Mouse (Mus musculus): Measurements from ENCODE around the gene Tex47. TPM values are rescaled to one million over a fixed set of nuclear protein-coding genes. Genes with fewer than 3 reads are reported as not detected.
A peak's percentile ranks its signal among the peaks of the same experiment; 100 is the strongest.

The Tex47 gene
- 0.13 and 0.35 TPM in 2 replicates for polyA plus RNA-seq (2015; fragmentation: Nextera tagmentation; extraction: Ambion mirVana)

DNA sequence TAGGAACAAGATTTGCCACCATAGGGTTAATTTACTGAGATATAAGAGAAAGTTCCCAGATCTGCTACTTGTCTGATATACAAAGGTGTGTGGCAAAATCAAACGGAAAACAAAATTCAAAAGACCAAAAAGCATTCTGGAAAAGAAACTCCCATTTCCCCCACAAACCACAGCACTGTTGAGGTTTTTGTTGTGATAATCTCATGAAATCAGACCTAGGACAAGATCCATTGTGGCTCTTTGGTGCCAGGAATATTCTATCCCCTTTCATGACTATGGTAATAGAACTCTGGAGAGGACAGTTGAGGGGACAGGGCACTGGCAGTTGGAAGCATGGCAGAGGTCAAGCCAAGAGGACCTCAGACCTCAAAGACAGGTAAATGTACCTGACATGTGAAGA lies at the start of gene Tex47:
Tex47 (plus strand) TSS at position 301 of the 400 bp plus-strand sequence.
- H3K4me2 ChIP-seq = no peak within 1 kb of the TSS
- no peaks in the 10 kb centered on the region for H3K27me3 ChIP-seq
- no peaks in the 10 kb centered on the region for H3K4me1 ChIP-seq
- H3K9me3 ChIP-seq (replicated peaks) = no peaks in the 10 kb centered on the region
- H3K36me3 ChIP-seq (ENCODE audit: poor library complexity, severe bottlenecking) = no peaks in the 10 kb centered on the region
- 83% methylated on average over 1 of the region's 1 CpGs for WGBS
- H3K9ac ChIP-seq = no peak within 1 kb of the TSS
- ATAC-seq = no peak
- no peak within 1 kb of the TSS for H3K4me3 ChIP-seq
- H3K27ac ChIP-seq = no peak within 1 kb of the TSS

- Histone ChIP-seq H3K36me3 (ENCODE audit: poor library complexity, severe bottlenecking) (no peaks in the 10 kb centered on the region), H3K9ac (no peak overlapping the region)
Measured at GRCm38 (mm10) chr5:7276659-7277455, 27.1 kb upstream of the Tex47 start.

GRCm38 (mm10) chr5:7284336-7284735 lies 19.6 kb upstream of the Tex47 start:
- H3K4me3 ChIP-seq = no peak overlapping the region

More at GRCm38 (mm10) chr5:7276659-7277455, 27.1 kb upstream of the Tex47 start:
- H3K4me1 ChIP-seq = no peaks in the 10 kb centered on the region
- H3K27ac ChIP-seq = no peak overlapping the region
- H3K9me3 ChIP-seq (replicated peaks) = no peaks in the 10 kb centered on the region
- H3K4me2 ChIP-seq = no peak overlapping the region
- H3K27me3 ChIP-seq = no peaks in the 10 kb centered on the region
- ATAC-seq = no peak
- WGBS = 90% methylated on average over 7 of the region's 7 CpGs
- H3K4me3 ChIP-seq = no peak overlapping the region

GRCm38 (mm10) chr5:7302969-7303368 lies 950 bp upstream of the Tex47 start:
- no peak overlapping the region for H3K27ac ChIP-seq
- ATAC-seq = no peak
- WGBS = 52% methylated on average over 1 of the region's 1 CpGs
- H3K4me3 ChIP-seq = no peak overlapping the region
- no peak overlapping the region for H3K4me2 ChIP-seq
- no peak overlapping the region for H3K9ac ChIP-seq
- H3K36me3 ChIP-seq (ENCODE audit: poor library complexity, severe bottlenecking) = no peaks in the 10 kb centered on the region
- H3K9me3 ChIP-seq (replicated peaks) = no peaks in the 10 kb centered on the region
- no peaks in the 10 kb centered on the region for H3K4me1 ChIP-seq
- no peaks in the 10 kb centered on the region for H3K27me3 ChIP-seq

More at GRCm38 (mm10) chr5:7284336-7284735, 19.6 kb upstream of the Tex47 start:
- H3K4me2 ChIP-seq = no peak overlapping the region
- H3K4me1 ChIP-seq = no peaks in the 10 kb centered on the region
- WGBS = 97% methylated on average over 1 of the region's 1 CpGs
- H3K27me3 ChIP-seq = no peaks in the 10 kb centered on the region
- no peak overlapping the region for H3K9ac ChIP-seq
- H3K36me3 ChIP-seq (ENCODE audit: poor library complexity, severe bottlenecking) = no peaks in the 10 kb centered on the region
- H3K9me3 ChIP-seq (replicated peaks) = no peaks in the 10 kb centered on the region
- no peak for ATAC-seq
- H3K27ac ChIP-seq = no peak overlapping the region

GRCm38 (mm10) chr5:7325594-7325993 lies 21.7 kb downstream of the Tex47 start:
- Histone ChIP-seq H3K9me3 (replicated peaks) (no peaks in the 10 kb centered on the region), H3K4me2 (no peak overlapping the region), H3K4me3 (no peak overlapping the region), H3K27ac (no peak overlapping the region), H3K4me1 (no peaks in the 10 kb centered on the region), H3K36me3 (ENCODE audit: poor library complexity, severe bottlenecking) (no peaks in the 10 kb centered on the region), H3K9ac (no peak overlapping the region), H3K27me3 (no peaks in the 10 kb centered on the region)
- 79% methylated on average over 4 of the region's 4 CpGs for WGBS
- no peak for ATAC-seq

DNA sequence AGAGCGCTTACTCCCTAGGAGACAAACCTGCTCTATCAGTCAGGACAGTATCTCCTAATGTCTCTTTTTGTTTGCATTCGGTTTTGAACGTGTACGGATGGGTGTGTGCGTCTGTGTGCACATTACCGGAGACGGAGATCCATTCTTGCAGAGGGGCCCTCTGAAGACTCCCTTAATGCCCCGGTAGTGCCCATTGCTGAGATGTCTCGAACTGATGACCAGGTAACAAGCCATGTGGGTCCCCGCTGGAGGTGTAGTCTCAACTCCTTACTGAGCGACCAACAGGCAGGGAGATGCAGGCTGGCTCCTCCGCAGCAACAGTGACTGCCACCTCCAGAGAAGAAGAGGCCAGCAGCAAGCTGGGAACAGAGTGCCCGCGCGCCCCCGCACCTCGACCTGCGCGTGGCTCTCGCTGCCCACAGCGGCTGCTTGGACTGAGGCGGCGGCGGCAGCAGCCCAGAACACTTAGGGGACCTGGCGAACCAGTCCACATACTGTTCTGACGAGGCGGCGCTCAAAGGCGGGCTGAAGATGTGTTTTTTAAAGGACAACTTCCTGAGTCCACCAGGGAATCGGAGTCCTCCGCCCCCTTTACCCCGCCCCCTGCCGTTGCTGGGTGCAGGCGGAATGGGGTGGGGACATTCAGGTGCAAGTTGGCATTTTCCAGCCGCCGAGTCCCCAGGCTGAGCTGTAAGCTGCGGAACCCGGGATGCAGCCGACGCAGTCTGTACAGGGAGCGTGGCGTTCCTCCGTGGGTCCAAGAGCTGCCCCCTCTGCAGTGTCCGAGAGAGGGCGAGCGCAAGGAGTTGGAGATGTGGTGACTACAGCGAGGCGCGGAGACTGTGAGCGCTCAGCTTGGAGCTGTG lies 40.5 kb downstream of the Tex47 start, which contains the start of gene Zfp804b:
Zfp804b (minus strand) TSS at position 612 of the 866 bp plus-strand sequence.
- Histone ChIP-seq H3K4me1 (peaks cover 10% of the 10 kb centered on the region; the same call in 1 of the 2 replicates), H3K27ac (no peak within 1 kb of the TSS), H3K36me3 (ENCODE audit: poor library complexity, severe bottlenecking) (no peaks in the 10 kb centered on the region), H3K9me3 (replicated peaks) (no peaks in the 10 kb centered on the region), H3K4me3 (peak within 1 kb of the TSS; percentile 62), H3K9ac (peak within 1 kb of the TSS; percentile 62), H3K27me3 (no peaks in the 10 kb centered on the region), H3K4me2 (peak within 1 kb of the TSS; percentile 98)
- under 1% methylated on average over 50 of the region's 50 CpGs for WGBS
- ATAC-seq = peak; percentile 92

GRCm38 (mm10) chr5:7345011-7345389 lies 41.1 kb downstream of the Tex47 start:
- Histone ChIP-seq H3K36me3 (ENCODE audit: poor library complexity, severe bottlenecking) (no peaks in the 10 kb centered on the region), H3K4me3 (peak overlapping the region; percentile 62), H3K27ac (no peak overlapping the region), H3K9me3 (replicated peaks) (no peaks in the 10 kb centered on the region), H3K4me2 (peak overlapping the region; percentile 98), H3K27me3 (no peaks in the 10 kb centered on the region), H3K4me1 (peaks cover 10% of the 10 kb centered on the region; the same call in 1 of the 2 replicates), H3K9ac (peak overlapping the region; percentile 62)
- WGBS = 0% methylated on average over 11 of the region's 11 CpGs
- ATAC-seq = peak; percentile 67

Other genes with a start within 250 kb of the Tex47 start
- gene Zfp804b, start 40.6 kb downstream of the Tex47 start, polyA plus RNA-seq (2015; fragmentation: Nextera tagmentation; extraction: Ambion mirVana) = 0.35 and 0.67 TPM in 2 replicates